Mouse (Mus musculus): ENCODE data around the gene Pou3f1. TPM values are rescaled to one million over a fixed set of nuclear protein-coding genes. Genes with fewer than 3 reads are reported as not detected.

The Pou3f1 gene
- polyA plus RNA-seq (2016; fragmentation: Nextera tagmentation; extraction: Ambion mirVana), result 0.23 and 0.36 TPM in 2 replicates

GRCm38 (mm10) chr4:124656518-124656853 is at the start of gene Pou3f1:
TSS of gene Pou3f1 (plus strand) at chr4:124656807.
- H3K9ac ChIP-seq, result peak within 1 kb of the TSS; percentile 62

DNA sequence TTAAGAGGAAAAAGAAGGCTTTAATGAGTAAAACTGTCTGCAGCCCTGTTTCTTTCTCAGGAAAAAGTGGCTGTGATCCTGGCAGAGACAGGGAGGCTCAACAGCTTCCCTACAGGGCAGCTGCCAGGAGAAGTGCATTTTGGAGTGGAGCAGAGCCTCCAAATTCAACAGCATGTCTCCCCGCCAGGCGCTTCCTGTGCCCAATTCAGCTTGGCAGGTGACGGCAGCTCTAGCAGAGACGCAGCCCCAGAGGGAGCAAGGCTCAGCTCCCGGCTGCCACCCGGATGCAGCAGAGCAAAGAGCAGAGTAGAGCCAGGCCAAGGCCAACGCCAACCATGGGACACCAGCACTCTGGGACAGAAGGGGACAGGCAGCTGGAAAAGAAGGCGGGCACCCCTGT is 49.4 kb upstream of the Pou3f1 start:
- H3K36me3 ChIP-seq, result no peaks in the 10 kb centered on the region
- no peaks in the 10 kb centered on the region for H3K9me3 ChIP-seq (replicated peaks)
- 36% methylated on average over 8 of the region's 8 CpGs for WGBS
- no peak for ATAC-seq (ENCODE audit: insufficient number of reproducible peaks, low FRiP score)
- no peak overlapping the region for H3K27ac ChIP-seq (ENCODE audit: poor library complexity, severe bottlenecking)
- H3K4me3 ChIP-seq, result no peak overlapping the region
- no peak overlapping the region for H3K4me2 ChIP-seq
- peaks cover 8% of the 10 kb centered on the region; the same call in 1 of the 2 replicates for H3K4me1 ChIP-seq (replicated peaks)
- H3K9ac ChIP-seq, result no peak overlapping the region; the same call in 1 of the 2 replicates
- H3K27me3 ChIP-seq (replicated peaks), result peaks cover 46% of the 10 kb centered on the region

More at GRCm38 (mm10) chr4:124656518-124656853, at the start of gene Pou3f1:
- 1% methylated on average over 15 of the region's 15 CpGs for WGBS
- H3K36me3 ChIP-seq, result no peaks in the 10 kb centered on the region
- peaks cover 41% of the 10 kb centered on the region for H3K4me1 ChIP-seq (replicated peaks)
- peak within 1 kb of the TSS; percentile 99 for H3K4me2 ChIP-seq
- H3K4me3 ChIP-seq, result peak within 1 kb of the TSS; percentile 58
- H3K9me3 ChIP-seq (replicated peaks), result no peaks in the 10 kb centered on the region
- H3K27ac ChIP-seq (ENCODE audit: poor library complexity, severe bottlenecking), result no peak within 1 kb of the TSS
- H3K27me3 ChIP-seq (replicated peaks), result peaks cover 71% of the 10 kb centered on the region
- no peak for ATAC-seq (ENCODE audit: insufficient number of reproducible peaks, low FRiP score)

DNA sequence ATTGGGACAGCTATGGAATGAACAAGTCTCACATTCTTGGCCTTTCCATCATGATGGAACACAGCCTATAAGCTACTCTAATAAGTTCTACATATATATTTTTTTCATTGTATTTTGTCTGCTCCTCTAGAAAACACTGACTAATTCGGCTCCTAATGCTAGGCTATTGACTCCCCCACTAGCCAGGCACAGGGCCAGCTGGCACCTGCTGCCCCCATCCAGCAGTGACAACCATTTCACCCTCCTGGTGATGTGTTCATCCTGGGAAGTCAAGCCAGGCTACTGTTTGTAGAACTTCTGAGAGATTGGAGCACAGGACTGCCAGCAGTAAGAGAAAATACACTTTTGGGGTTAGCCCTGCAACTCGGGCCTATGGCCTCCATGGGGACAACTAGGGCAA is 46.5 kb upstream of the Pou3f1 start:
- 61% methylated on average over 2 of the region's 2 CpGs for WGBS
- no peak for ATAC-seq (ENCODE audit: insufficient number of reproducible peaks, low FRiP score)
- Histone ChIP-seq H3K4me1 (replicated peaks) (peaks cover 14% of the 10 kb centered on the region), H3K4me3 (no peak overlapping the region), H3K36me3 (no peaks in the 10 kb centered on the region), H3K9me3 (replicated peaks) (no peaks in the 10 kb centered on the region), H3K27ac (ENCODE audit: poor library complexity, severe bottlenecking) (no peak overlapping the region), H3K4me2 (no peak overlapping the region), H3K9ac (no peak overlapping the region), H3K27me3 (replicated peaks) (peaks cover 31% of the 10 kb centered on the region)

DNA sequence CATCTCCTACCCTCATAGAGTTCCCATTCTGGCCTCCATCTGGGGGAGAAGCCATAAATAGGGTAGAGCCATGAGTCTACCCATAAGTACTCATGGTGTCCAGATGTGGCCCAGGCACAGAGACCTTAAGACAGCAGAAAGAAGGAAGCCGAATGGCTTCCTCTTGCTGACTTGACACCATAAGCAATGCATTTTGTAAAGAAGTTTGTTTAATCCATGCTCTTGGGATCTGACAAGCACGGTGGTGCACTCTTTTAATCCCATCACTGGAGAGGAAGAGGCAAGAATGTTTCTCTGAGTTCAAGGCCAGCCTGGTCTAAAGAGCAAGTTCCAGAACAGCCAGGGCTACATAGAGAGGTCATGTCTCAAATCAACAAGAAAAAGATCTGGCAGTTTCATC is 45.9 kb upstream of the Pou3f1 start, which contains the start of gene 3100002H09Rik:
3100002H09Rik (minus strand) TSS at position 101 of the 400 bp plus-strand sequence.
- Histone ChIP-seq H3K27ac (ENCODE audit: poor library complexity, severe bottlenecking) (no peak within 1 kb of the TSS), H3K27me3 (replicated peaks) (peaks cover 29% of the 10 kb centered on the region), H3K36me3 (no peaks in the 10 kb centered on the region), H3K4me1 (replicated peaks) (peaks cover 11% of the 10 kb centered on the region), H3K4me2 (no peak within 1 kb of the TSS), H3K9ac (no peak within 1 kb of the TSS), H3K4me3 (no peak within 1 kb of the TSS), H3K9me3 (replicated peaks) (no peaks in the 10 kb centered on the region)
- no peak for ATAC-seq (ENCODE audit: insufficient number of reproducible peaks, low FRiP score)
- WGBS, result 80% methylated on average over 2 of the region's 2 CpGs

DNA sequence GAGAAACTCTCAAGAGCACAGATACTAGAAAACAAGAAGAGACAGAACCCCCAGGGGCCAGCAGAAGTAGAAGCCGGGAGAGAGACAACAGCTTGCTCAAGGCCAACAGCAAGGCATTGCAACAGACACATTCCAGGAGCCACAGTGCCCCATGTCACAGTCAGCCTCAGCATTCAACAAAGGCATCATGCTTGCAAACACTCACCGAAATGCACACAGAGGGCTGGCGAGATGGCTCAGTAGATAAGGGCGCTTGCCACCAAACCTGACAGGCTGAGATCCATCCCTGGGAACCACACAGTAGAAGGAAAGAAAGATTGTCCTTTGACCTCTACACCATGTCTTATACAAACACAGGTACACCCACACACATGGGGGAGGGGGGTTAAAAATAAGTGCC is 44.8 kb upstream of the Pou3f1 start:
- H3K36me3 ChIP-seq, result no peaks in the 10 kb centered on the region
- H3K27ac ChIP-seq (ENCODE audit: poor library complexity, severe bottlenecking), result no peak overlapping the region
- WGBS, result 49% methylated on average over 4 of the region's 4 CpGs
- H3K27me3 ChIP-seq (replicated peaks), result peaks cover 29% of the 10 kb centered on the region; the same call in 1 of the 2 replicates
- no peak overlapping the region for H3K4me2 ChIP-seq
- H3K9me3 ChIP-seq (replicated peaks), result no peaks in the 10 kb centered on the region
- no peak for ATAC-seq (ENCODE audit: insufficient number of reproducible peaks, low FRiP score)
- H3K4me1 ChIP-seq (replicated peaks), result peaks cover 9% of the 10 kb centered on the region
- H3K4me3 ChIP-seq, result no peak overlapping the region
- no peak overlapping the region for H3K9ac ChIP-seq

DNA sequence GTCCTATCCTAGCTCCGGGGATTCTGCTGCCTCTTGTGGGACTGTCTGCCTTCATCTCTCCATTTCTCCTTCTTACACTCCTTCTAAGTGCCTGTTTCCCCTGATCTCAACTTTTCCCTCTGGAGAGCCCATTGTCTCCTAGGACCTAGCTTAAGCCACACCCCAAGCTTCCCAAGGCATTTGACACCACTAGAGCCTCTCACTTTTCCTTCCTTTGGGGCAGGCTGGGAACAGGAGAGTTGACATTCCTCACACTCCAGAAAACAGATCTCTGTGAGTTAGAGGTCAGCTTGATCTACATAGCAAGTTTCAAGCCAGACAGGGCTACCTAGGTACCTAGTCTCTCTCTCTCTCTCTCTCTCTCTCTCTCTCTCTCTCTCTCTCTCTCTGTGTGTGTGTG is 42.4 kb upstream of the Pou3f1 start:
- peaks cover 30% of the 10 kb centered on the region for H3K27me3 ChIP-seq (replicated peaks)
- no peak for ATAC-seq (ENCODE audit: insufficient number of reproducible peaks, low FRiP score)
- no peaks in the 10 kb centered on the region for H3K9me3 ChIP-seq (replicated peaks)
- no CpG with 5 or more reads among the region's 1 CpGs for WGBS
- peaks cover 12% of the 10 kb centered on the region for H3K4me1 ChIP-seq (replicated peaks)
- no peaks in the 10 kb centered on the region for H3K36me3 ChIP-seq
- no peak overlapping the region for H3K4me3 ChIP-seq
- no peak overlapping the region for H3K27ac ChIP-seq (ENCODE audit: poor library complexity, severe bottlenecking)
- H3K4me2 ChIP-seq, result no peak overlapping the region
- no peak overlapping the region for H3K9ac ChIP-seq

DNA sequence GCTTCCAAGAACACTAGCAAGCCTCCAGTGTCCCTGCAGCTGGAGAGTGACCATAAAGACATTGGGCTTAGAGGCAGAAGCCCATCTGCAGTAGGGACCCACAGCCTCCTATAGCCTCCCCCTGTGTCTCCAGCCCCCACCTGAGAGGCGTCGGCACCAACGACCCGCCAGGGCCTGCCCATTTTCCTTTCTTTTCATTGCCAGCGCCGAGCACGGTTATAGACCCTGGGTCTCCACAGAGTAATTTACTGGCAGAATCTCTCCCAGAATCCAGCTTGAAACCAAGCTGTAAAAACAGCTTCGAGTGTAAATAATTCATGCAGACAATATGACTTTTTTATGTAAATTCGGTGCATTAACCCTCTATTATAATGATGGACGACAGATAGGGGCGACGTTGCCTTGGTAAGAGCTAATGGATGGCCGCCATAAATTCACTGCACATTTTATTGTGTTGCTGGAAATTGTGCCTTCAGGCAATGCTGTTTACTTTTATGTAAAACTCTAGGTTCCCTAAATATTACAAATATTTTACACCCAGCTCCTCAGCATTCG is 41.1 kb upstream of the Pou3f1 start:
- Histone ChIP-seq H3K36me3 (no peaks in the 10 kb centered on the region), H3K27me3 (replicated peaks) (peaks cover 36% of the 10 kb centered on the region), H3K27ac (ENCODE audit: poor library complexity, severe bottlenecking) (no peak overlapping the region), H3K4me3 (no peak overlapping the region), H3K9ac (no peak overlapping the region), H3K4me1 (replicated peaks) (peaks cover 12% of the 10 kb centered on the region), H3K9me3 (replicated peaks) (no peaks in the 10 kb centered on the region), H3K4me2 (no peak overlapping the region)
- 59% methylated on average over 14 of the region's 14 CpGs for WGBS
- ATAC-seq (ENCODE audit: insufficient number of reproducible peaks, low FRiP score), result no peak

DNA sequence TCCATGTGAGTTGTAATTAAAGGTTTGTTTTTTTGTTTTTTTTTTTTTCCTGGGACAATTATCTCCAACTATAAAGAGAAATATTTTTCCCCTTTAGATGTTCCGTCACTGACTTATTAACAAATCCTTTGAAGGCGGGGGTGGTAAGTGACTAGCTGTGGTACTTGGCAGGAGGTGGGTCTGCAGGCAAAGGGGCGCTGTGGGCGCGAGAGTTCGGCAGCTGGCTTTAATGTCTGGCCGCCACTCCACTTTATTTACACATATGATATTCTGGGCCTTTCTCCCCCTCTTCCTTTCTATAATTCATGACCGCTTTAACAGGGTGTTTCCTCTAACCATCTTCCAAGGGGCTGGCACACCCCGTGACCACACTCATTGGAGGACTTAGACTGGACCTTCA is 40.6 kb upstream of the Pou3f1 start:
- Histone ChIP-seq H3K27ac (ENCODE audit: poor library complexity, severe bottlenecking) (no peak overlapping the region), H3K36me3 (no peaks in the 10 kb centered on the region), H3K4me2 (no peak overlapping the region), H3K4me3 (no peak overlapping the region), H3K9me3 (replicated peaks) (no peaks in the 10 kb centered on the region), H3K9ac (no peak overlapping the region), H3K27me3 (replicated peaks) (peaks cover 36% of the 10 kb centered on the region), H3K4me1 (replicated peaks) (peaks cover 12% of the 10 kb centered on the region)
- WGBS, result 74% methylated on average over 9 of the region's 9 CpGs
- no peak for ATAC-seq (ENCODE audit: insufficient number of reproducible peaks, low FRiP score)

GRCm38 (mm10) chr4:124616636-124617035 is 40.0 kb upstream of the Pou3f1 start:
- ATAC-seq (ENCODE audit: insufficient number of reproducible peaks, low FRiP score), result no peak
- Histone ChIP-seq H3K9me3 (replicated peaks) (no peaks in the 10 kb centered on the region), H3K4me2 (no peak overlapping the region), H3K27me3 (replicated peaks) (peaks cover 36% of the 10 kb centered on the region), H3K36me3 (no peaks in the 10 kb centered on the region), H3K9ac (no peak overlapping the region), H3K27ac (ENCODE audit: poor library complexity, severe bottlenecking) (no peak overlapping the region), H3K4me3 (no peak overlapping the region), H3K4me1 (replicated peaks) (peaks cover 12% of the 10 kb centered on the region)
- WGBS, result 38% methylated on average over 1 of the region's 1 CpGs

- 9% methylated on average over 16 of the region's 16 CpGs for WGBS
- H3K4me2 ChIP-seq, result peak overlapping the region; percentile 44
- no peak overlapping the region for H3K9ac ChIP-seq
- H3K36me3 ChIP-seq, result no peaks in the 10 kb centered on the region
- H3K9me3 ChIP-seq (replicated peaks), result no peaks in the 10 kb centered on the region
- peak overlapping the region; percentile 2; the same call in 1 of the 2 replicates for H3K4me3 ChIP-seq
- H3K27ac ChIP-seq (ENCODE audit: poor library complexity, severe bottlenecking), result no peak overlapping the region
- H3K27me3 ChIP-seq (replicated peaks), result peaks cover 32% of the 10 kb centered on the region
- ATAC-seq (ENCODE audit: insufficient number of reproducible peaks, low FRiP score), result no peak
- peaks cover 12% of the 10 kb centered on the region for H3K4me1 ChIP-seq (replicated peaks)
These were observed 38.0 kb upstream of the Pou3f1 start for GRCm38 (mm10) chr4:124618599-124618998.

DNA sequence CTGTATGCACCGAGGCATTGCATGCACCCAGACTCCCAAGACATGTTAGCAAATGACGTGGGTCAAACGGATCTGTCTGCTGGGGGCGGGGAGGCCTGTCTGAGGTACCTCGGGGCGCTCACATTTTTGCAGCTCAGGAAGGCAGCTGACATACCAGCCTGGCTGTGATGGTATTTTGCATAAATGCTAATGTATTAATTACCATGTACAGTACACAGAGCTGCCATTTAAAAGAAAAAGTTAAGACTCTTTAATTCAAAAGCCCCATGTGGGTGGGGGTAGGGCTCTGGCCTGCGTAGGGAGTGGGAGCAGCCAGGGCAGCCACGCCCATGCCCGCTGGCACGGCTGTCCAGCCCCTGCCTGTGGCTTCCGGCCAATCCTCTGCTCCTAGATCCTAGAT is 35.2 kb upstream of the Pou3f1 start:
- no peaks in the 10 kb centered on the region for H3K9me3 ChIP-seq (replicated peaks)
- no peaks in the 10 kb centered on the region for H3K36me3 ChIP-seq
- H3K4me1 ChIP-seq (replicated peaks), result peaks cover 16% of the 10 kb centered on the region
- H3K27ac ChIP-seq (ENCODE audit: poor library complexity, severe bottlenecking), result no peak overlapping the region
- H3K4me2 ChIP-seq, result no peak overlapping the region
- H3K4me3 ChIP-seq, result no peak overlapping the region
- H3K9ac ChIP-seq, result no peak overlapping the region
- no peak for ATAC-seq (ENCODE audit: insufficient number of reproducible peaks, low FRiP score)
- H3K27me3 ChIP-seq (replicated peaks), result peaks cover 19% of the 10 kb centered on the region
- 67% methylated on average over 11 of the region's 11 CpGs for WGBS

GRCm38 (mm10) chr4:124622566-124622965 is 34.0 kb upstream of the Pou3f1 start:
- H3K36me3 ChIP-seq, result no peaks in the 10 kb centered on the region
- no peaks in the 10 kb centered on the region for H3K9me3 ChIP-seq (replicated peaks)
- H3K27me3 ChIP-seq (replicated peaks), result peaks cover 9% of the 10 kb centered on the region
- no peak overlapping the region for H3K27ac ChIP-seq (ENCODE audit: poor library complexity, severe bottlenecking)
- WGBS, result 81% methylated on average over 5 of the region's 5 CpGs
- H3K4me3 ChIP-seq, result no peak overlapping the region
- peaks cover 16% of the 10 kb centered on the region for H3K4me1 ChIP-seq (replicated peaks)
- H3K4me2 ChIP-seq, result no peak overlapping the region
- no peak for ATAC-seq (ENCODE audit: insufficient number of reproducible peaks, low FRiP score)
- H3K9ac ChIP-seq, result no peak overlapping the region
